In the genomic region with DNA sequence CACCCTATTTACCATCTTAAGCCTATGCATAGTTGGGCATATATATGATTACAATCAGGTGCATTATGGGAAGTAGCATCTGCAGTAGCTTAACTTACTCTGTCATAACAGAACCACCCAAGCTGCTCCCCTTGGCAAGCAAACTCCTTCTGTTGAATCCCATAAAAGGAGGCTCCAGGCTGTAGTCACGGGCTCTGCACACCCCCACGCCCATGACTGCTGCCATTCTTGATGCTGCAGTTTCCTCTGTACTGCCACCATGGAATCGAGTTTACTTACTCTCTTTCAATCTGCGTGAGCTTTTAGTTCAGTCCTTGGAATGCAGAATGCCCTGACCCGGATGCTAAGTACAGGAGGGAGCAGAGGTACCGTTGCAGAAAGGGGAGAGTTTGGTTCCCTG, we compare ENCODE assay signal across 15 mouse cellular contexts.
DNase-seq lines count a peak whose midpoint lies in the region; ATAC-seq and TF ChIP-seq lines count a peak whose summit lies in the region.
"Had no signal": no experiment of that assay in that cellular context is flagged by ENCODE, and none has a peak within 500 bp of the region (broad histone marks: within the 10 kb centered on the region; RNA-seq: fewer than 3 reads in every experiment).

No protein-coding gene starts in this region.

- H3K27me3 ChIP-seq in hindbrain, embryonic 13.5 days, result no peaks in the 10 kb centered on the region
- H3K27me3 ChIP-seq in hindbrain, postnatal 0 days (ENCODE audit: insufficient read depth, low read length), result no peaks in the 10 kb centered on the region
- no peaks in the 10 kb centered on the region for H3K27me3 ChIP-seq in small intestine, adult 2 months (ENCODE audit: control insufficient read depth, insufficient read depth, low read length)
- no peaks in the 10 kb centered on the region for H3K27me3 ChIP-seq in midbrain, embryonic 10.5 days (ENCODE audit: low read depth, poor library complexity, severe bottlenecking)

- H3K9ac ChIP-seq in hindbrain, embryonic 13.5 days, result no peak overlapping the region
- no peak overlapping the region for H3K9ac ChIP-seq in hindbrain, postnatal 0 days (replicated peaks; ENCODE audit: low read length)

- H3K4me2 ChIP-seq in hindbrain, embryonic 13.5 days, result no peak overlapping the region
- H3K4me2 ChIP-seq in hindbrain, postnatal 0 days (ENCODE audit: low read depth, low read length), result no peak overlapping the region
- H3K4me2 ChIP-seq: liver, embryonic 11.5 days had no signal

- no peak for DNase-seq in hindbrain, postnatal 0 days (ENCODE audit: low spot score)
- DNase-seq in frontal cortex, adult 2 months (ENCODE audit: extremely low spot score in 1 of 2, low spot score in 1 of 2), result peak; percentile 58 to 75
- DNase-seq in layer of hippocampus, postnatal 36 days, result peak; percentile 53 to 57
- no peak for DNase-seq in adrenal gland, postnatal 36 days
- DNase-seq in midbrain, embryonic 10.5 days (ENCODE audit: low spot score), result no peak
- no peak for DNase-seq in adrenal gland, postnatal 10 days
- DNase-seq: adrenal gland, postnatal 25 days; cerebellum, adult 9-11 months; gastrocnemius, postnatal 14 days; heart, postnatal 36 days; kidney, adult 2 months had no signal

- no peak for ATAC-seq in hindbrain, embryonic 13.5 days (ENCODE audit: low FRiP score)
- ATAC-seq in hindbrain, postnatal 0 days, result no peak

- peaks cover 15% of the 10 kb centered on the region for H3K4me1 ChIP-seq in hindbrain, embryonic 13.5 days (replicated peaks)
- no peaks in the 10 kb centered on the region for H3K4me1 ChIP-seq in hindbrain, postnatal 0 days (ENCODE audit: insufficient read depth, low read length)
- H3K4me1 ChIP-seq in small intestine, adult 2 months (ENCODE audit: control insufficient read depth, insufficient read depth, insufficient read length, low read length), result no peaks in the 10 kb centered on the region
- no peaks in the 10 kb centered on the region for H3K4me1 ChIP-seq in midbrain, embryonic 10.5 days

- H3K36me3 ChIP-seq in hindbrain, embryonic 13.5 days, result no peaks in the 10 kb centered on the region
- H3K36me3 ChIP-seq in hindbrain, postnatal 0 days (ENCODE audit: insufficient read depth, low read length), result no peaks in the 10 kb centered on the region
- no peaks in the 10 kb centered on the region for H3K36me3 ChIP-seq in small intestine, adult 2 months (ENCODE audit: control insufficient read depth, insufficient read depth, low read length)
- H3K36me3 ChIP-seq in midbrain, embryonic 10.5 days, result no peaks in the 10 kb centered on the region

- no peaks in the 10 kb centered on the region for H3K9me3 ChIP-seq in hindbrain, embryonic 13.5 days
- no peaks in the 10 kb centered on the region for H3K9me3 ChIP-seq in hindbrain, postnatal 0 days (ENCODE audit: low read length)
- no peaks in the 10 kb centered on the region for H3K9me3 ChIP-seq in midbrain, embryonic 10.5 days (replicated peaks)

- TF ChIP-seq CTCF in hindbrain, postnatal 0 days (IDR thresholded peaks at IDR 0.05; ENCODE audit: low read depth), result no peak
- TF ChIP-seq CTCF in small intestine, adult 2 months (IDR thresholded peaks at IDR 0.05; ENCODE audit: extremely low read depth, insufficient read length, insufficient replicate concordance, low read depth, low read length), result no peak

- TF ChIP-seq POLR2A in small intestine, adult 2 months (IDR thresholded peaks at IDR 0.05; ENCODE audit: low read depth, low read length), result no peak

- whole genome bisulfite sequencing in hindbrain, embryonic 13.5 days, result 68% methylated on average over 6 of the region's 6 CpGs
- WGBS in hindbrain, postnatal 0 days, result 49% methylated on average over 6 of the region's 6 CpGs
- WGBS in small intestine, adult 2 months, result 64% methylated on average over 6 of the region's 6 CpGs
- WGBS in midbrain, embryonic 10.5 days, result 82% methylated on average over 6 of the region's 6 CpGs

- no peak overlapping the region for H3K4me3 ChIP-seq in hindbrain, embryonic 13.5 days
- H3K4me3 ChIP-seq in hindbrain, postnatal 0 days (ENCODE audit: low read length), result no peak overlapping the region
- peak overlapping the region; percentile 21; the same call in 1 of the 2 replicates for H3K4me3 ChIP-seq in small intestine, adult 2 months (ENCODE audit: low read depth, low read length)
- no peak overlapping the region for H3K4me3 ChIP-seq in midbrain, embryonic 10.5 days

- 0 out of 2 replicates have a peak overlapping the region, but pooled peaks have one; percentile 4 for H3K27ac ChIP-seq in hindbrain, embryonic 13.5 days
- no peak overlapping the region for H3K27ac ChIP-seq in hindbrain, postnatal 0 days
- peak overlapping the region; percentile 22; the same call in 1 of the 2 replicates for H3K27ac ChIP-seq in small intestine, adult 2 months (ENCODE audit: insufficient read depth, low read depth, low read length)
- H3K27ac ChIP-seq in midbrain, embryonic 10.5 days (replicated peaks), result no peak overlapping the region
- H3K27ac ChIP-seq: macrophage had no signal

Comparison
In these comparisons a context has a peak if more than half of its experiments do, and no peak if none do; other contexts are left out.
1. H3K27ac ChIP-seq: peak in hindbrain, embryonic 13.5 days (single experiment) and small intestine, adult 2 months (single experiment); none in hindbrain, postnatal 0 days (single experiment) and midbrain, embryonic 10.5 days (single experiment).
2. DNase-seq: peak in frontal cortex, adult 2 months (2 of 2) and layer of hippocampus, postnatal 36 days (2 of 2); none in hindbrain, postnatal 0 days (single experiment), adrenal gland, postnatal 36 days (0 of 2), midbrain, embryonic 10.5 days (single experiment) and adrenal gland, postnatal 10 days (single experiment).